Mouse (Mus musculus) CH12.LX (cell line): ENCODE results near the gene Ifna7. TPM values are rescaled to one million over a fixed set of nuclear protein-coding genes. Genes with fewer than 3 reads are reported as not detected.
A peak's percentile ranks its signal among the peaks of the same experiment; 100 is the strongest.
"Not testable (repeated sequence)": the region's sequence is repeated elsewhere in the genome, so short reads cannot be mapped to it uniquely, and the experiment has no call there.

Source experiments
- DNase-seq: peaks from one replicate; pipeline ENCODE4 v3.0.0-alpha.2; 2013; ENCODE audit errors: extremely low read depth
- H3K27ac ChIP-seq: 2 replicates; pipeline ENCODE4 v1.5.1; 2012; ENCODE audit warnings: low read depth, mild to moderate bottlenecking, control low read depth, moderate library complexity; ENCODE audit not compliant: insufficient read depth
- H3K27me3 ChIP-seq: replicated peaks from 2 replicates; pipeline ENCODE3; 2012; ENCODE audit warnings: inconsistent platforms
- H3K36me3 ChIP-seq, 2 experiments: replicated peaks in 1 of 2; 2 replicates each; pipeline versions ENCODE3 to v1.6.1; 2012; ENCODE audit warnings: inconsistent platforms in 1 of 2, low read length in 1 of 2, mild to moderate bottlenecking in 1 of 2, mixed read lengths in 1 of 2, moderate library complexity in 1 of 2; ENCODE audit not compliant: control insufficient read depth in 1 of 2, insufficient read depth in 1 of 2
- H3K4me1 ChIP-seq, 2 experiments: 2 replicates each; pipeline ENCODE4 v1.6.1; 2012; ENCODE audit warnings: inconsistent platforms in 1 of 2, moderate library complexity in 1 of 2; ENCODE audit not compliant: insufficient read depth in 2 of 2, control insufficient read depth in 1 of 2
- H3K4me2 ChIP-seq: 2 replicates; pipeline ENCODE4 v1.6.1; 2012; ENCODE audit warnings: low read depth, mild to moderate bottlenecking, control low read depth; ENCODE audit not compliant: poor library complexity, insufficient read depth, severe bottlenecking
- H3K4me3 ChIP-seq, 3 experiments: fragments of 150-350 bp in 1 of 3; sonication (generic) in 1 of 3; replicated peaks in 1 of 3; 2 replicates each; pipeline versions ENCODE3 to v1.5.1; 2011 to 2012; ENCODE audit warnings: low read depth in 2 of 3, low read length in 2 of 3, mild to moderate bottlenecking in 2 of 3, moderate library complexity in 2 of 3, control low read depth in 1 of 3, improper control_type of control experiment in 1 of 3, inconsistent platforms in 1 of 3, mixed read lengths in 1 of 3; ENCODE audit not compliant: poor library complexity in 1 of 3
- H3K79me2 ChIP-seq: replicated peaks from 2 replicates; pipeline ENCODE4 v1.6.1; 2012; ENCODE audit warnings: mild to moderate bottlenecking, moderate library complexity; ENCODE audit not compliant: control insufficient read depth, poor library complexity, insufficient read depth, severe bottlenecking; ENCODE audit errors: extremely low read depth
- H3K9ac ChIP-seq: 2 replicates; pipeline ENCODE4 v1.6.1; 2012; ENCODE audit warnings: low read depth, mild to moderate bottlenecking, control low read depth, moderate library complexity; ENCODE audit not compliant: insufficient read depth
- H3K9me3 ChIP-seq: replicated peaks from 2 replicates; pipeline ENCODE3; 2012; ENCODE audit warnings: low read length, inconsistent platforms, mixed read lengths
- BHLHE40 ChIP-seq: IDR thresholded peaks from 2 replicates; pipeline ENCODE4 v1.6.1; 2011; ENCODE audit warnings: mild to moderate bottlenecking, low read depth, low read length, improper control_type of control experiment
- CHD1 ChIP-seq: IDR thresholded peaks from 2 replicates; pipeline ENCODE4 v1.6.1; 2012; ENCODE audit warnings: low read depth, low read length, improper control_type of control experiment, inconsistent platforms
- ELF1 ChIP-seq: IDR thresholded peaks from 2 replicates; pipeline ENCODE4 v1.6.1; 2014; ENCODE audit warnings: low read depth, mild to moderate bottlenecking, inconsistent platforms, low read length, improper control_type of control experiment
- EP300 ChIP-seq: IDR thresholded peaks from 2 replicates; pipeline ENCODE4 v1.6.1; 2011; ENCODE audit warnings: low read length, improper control_type of control experiment
- GABPA ChIP-seq: IDR thresholded peaks from 2 replicates; pipeline ENCODE4 v1.6.1; 2012; ENCODE audit warnings: low read depth, low read length, improper control_type of control experiment, inconsistent platforms; ENCODE audit not compliant: insufficient replicate concordance
- HCFC1 ChIP-seq: IDR thresholded peaks from 2 replicates; pipeline ENCODE4 v1.6.1; 2012; ENCODE audit warnings: low read depth, mild to moderate bottlenecking, inconsistent platforms, low read length, improper control_type of control experiment
- JUND ChIP-seq: conservative IDR thresholded peaks from 2 replicates; pipeline ENCODE4 v1.6.1; 2011; ENCODE audit warnings: low read depth, low read length, improper control_type of control experiment
- MAFK ChIP-seq: IDR thresholded peaks from 2 replicates; pipeline ENCODE4 v1.6.1; 2011; ENCODE audit warnings: low read length, improper control_type of control experiment; ENCODE audit not compliant: insufficient replicate concordance
- MAZ ChIP-seq: IDR thresholded peaks from 2 replicates; pipeline ENCODE4 v1.6.1; 2012; ENCODE audit warnings: low read depth, mild to moderate bottlenecking, inconsistent platforms, low read length, improper control_type of control experiment, moderate library complexity
- MEF2A ChIP-seq: IDR thresholded peaks from 2 replicates; pipeline ENCODE4 v1.6.1; 2014; ENCODE audit warnings: low read depth, mild to moderate bottlenecking, inconsistent platforms, low read length, improper control_type of control experiment, borderline replicate concordance
- MXI1 ChIP-seq: IDR thresholded peaks from 2 replicates; pipeline ENCODE4 v1.6.1; 2011; ENCODE audit warnings: mild to moderate bottlenecking, low read depth, low read length, improper control_type of control experiment
- MYC ChIP-seq: IDR thresholded peaks from 2 replicates; pipeline ENCODE4 v1.6.1; 2011; ENCODE audit warnings: low read depth, mild to moderate bottlenecking, improper control_type of control experiment, low read length
- POLR2AphosphoS2 ChIP-seq: IDR thresholded peaks from 2 replicates; pipeline ENCODE4 v1.6.1; 2011; ENCODE audit warnings: low read depth, low read length, improper control_type of control experiment
- TBP ChIP-seq: conservative IDR thresholded peaks from 2 replicates; pipeline ENCODE4 v1.6.1; 2011; ENCODE audit warnings: low read depth, low read length, improper control_type of control experiment
- TCF12 ChIP-seq: IDR thresholded peaks from 2 replicates; pipeline ENCODE4 v1.6.1; 2014; ENCODE audit warnings: low read depth, mild to moderate bottlenecking, inconsistent platforms, low read length, improper control_type of control experiment
- USF1 ChIP-seq: IDR thresholded peaks from 2 replicates; pipeline ENCODE4 v1.6.1; 2014; ENCODE audit warnings: low read depth, mild to moderate bottlenecking, inconsistent platforms, low read length, improper control_type of control experiment
- dilution Hi-C: fragments of 300-500 bp; cut with MboI; formaldehyde crosslinking; loops from 2 replicates; pipeline ENCODE4 v1.14.3; 2020; ENCODE audit warnings: low sequenced_read_pairs; ENCODE audit not compliant: extremely low pct_unique_long_range_greater_than_20kb, extremely low pct_ligation_motif_present
- in situ Hi-C: fragments of 300-500 bp; cut with MboI; formaldehyde crosslinking; loops from 3 replicates; pipeline ENCODE4 v1.14.3; 2019; ENCODE audit warnings: low sequenced_read_pairs, low pct_ligation_motif_present, low pct_unique_long_range_greater_than_20kb, mixed read lengths
- polyA plus RNA-seq: library from polyadenylated mRNA; unstranded; fragments of >175 nt; gene quantifications from 2 replicates; pipeline ENCODE4 v1.2.1, GENCODE M21; 2012; ENCODE audit warnings: low read depth; ENCODE audit not compliant: insufficient read length
- total RNA-seq, 2 experiments: library from RNA; depleted of rRNA; stranded (reverse); fragments of 300-350 nt in 1 of 2; fragments of >200 nt in 1 of 2; gene quantifications; 2 replicates each; pipeline ENCODE4 v1.2.3; 2012 to 2014

Gene Ifna7
- total RNA-seq (2012; rRNA removed), result not detected in 2 replicates
- not detected in 2 replicates for total RNA-seq (2014; rRNA removed)
- not detected in 2 replicates for polyA plus RNA-seq

DNA sequence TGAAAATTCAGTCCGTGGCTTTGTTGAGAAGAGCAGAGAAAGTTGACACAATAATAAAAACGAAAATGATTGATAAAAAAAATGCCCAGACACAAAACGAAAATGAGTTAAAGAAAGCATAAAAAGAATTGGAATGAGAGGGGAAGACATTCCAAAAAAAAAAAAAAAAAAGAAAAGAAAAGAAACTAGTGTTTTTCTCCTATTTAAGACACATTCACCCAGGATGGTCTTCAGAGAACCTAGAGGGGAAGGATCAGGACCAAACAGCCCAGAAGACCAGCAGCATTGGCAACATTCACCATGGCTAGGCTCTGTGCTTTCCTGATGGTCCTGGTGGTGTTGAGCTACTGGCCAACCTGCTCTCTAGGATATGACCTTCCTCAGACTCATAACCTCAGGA is at the start of gene Ifna7:
Gene Ifna7, plus strand, starts transcription at position 301 of the 400 bp plus-strand sequence.
- dilution Hi-C loops, result no loop called here
- in situ Hi-C loops, result no loop called here
- no peak within 1 kb of the TSS for H3K4me2 ChIP-seq

DNA sequence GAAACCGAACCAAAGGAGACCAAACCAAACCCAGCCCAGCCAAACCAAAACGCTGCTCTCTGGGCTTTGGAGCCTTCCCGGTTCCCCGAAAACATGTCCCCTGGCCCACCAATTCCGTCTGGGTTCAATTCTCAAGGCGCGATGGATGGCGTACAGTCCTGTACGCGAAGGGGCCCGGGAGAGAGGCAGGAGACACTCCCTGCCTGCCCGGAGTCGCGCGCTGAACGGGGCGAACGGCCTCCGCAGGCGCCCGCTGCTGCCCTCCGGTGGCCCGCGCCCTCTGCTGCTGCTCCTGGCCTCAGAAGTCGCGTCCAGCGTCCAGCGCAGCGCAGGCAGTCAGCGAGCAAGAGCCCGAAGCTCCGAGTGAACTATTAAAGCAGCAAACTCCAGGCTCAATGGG is 42.5 kb upstream of the Ifna7 start, which contains the start of gene Gm13290:
Gene Gm13290, plus strand, starts transcription at position 301 of the 400 bp plus-strand sequence.
- in situ Hi-C loops, dilution Hi-C loops, DNase-seq: not testable (repeated sequence)

More for the DNA sequence above, at the start of gene Ifna7:
- no peaks in the 10 kb centered on the region for H3K4me1 ChIP-seq
- H3K27ac ChIP-seq, result no peak within 1 kb of the TSS
- H3K9ac ChIP-seq, result no peak within 1 kb of the TSS
- H3K9me3 ChIP-seq, result peaks cover 10% of the 10 kb centered on the region
- DNase-seq, result no peak
- no peaks in the 10 kb centered on the region for H3K36me3 ChIP-seq
- H3K4me3 ChIP-seq, result no peak within 1 kb of the TSS
- H3K79me2 ChIP-seq, result no peaks in the 10 kb centered on the region
- TF ChIP-seq MYC (no peak), ELF1 (no peak), MXI1 (no peak), POLR2AphosphoS2 (no peak), MEF2A (no peak), EP300 (no peak), CHD1 (no peak), TBP (no peak), BHLHE40 (no peak), USF1 (no peak), TCF12 (no peak), MAFK (no peak), HCFC1 (no peak), GABPA (no peak), JUND (no peak), MAZ (no peak)
- H3K27me3 ChIP-seq, result peaks cover 46% of the 10 kb centered on the region

DNA sequence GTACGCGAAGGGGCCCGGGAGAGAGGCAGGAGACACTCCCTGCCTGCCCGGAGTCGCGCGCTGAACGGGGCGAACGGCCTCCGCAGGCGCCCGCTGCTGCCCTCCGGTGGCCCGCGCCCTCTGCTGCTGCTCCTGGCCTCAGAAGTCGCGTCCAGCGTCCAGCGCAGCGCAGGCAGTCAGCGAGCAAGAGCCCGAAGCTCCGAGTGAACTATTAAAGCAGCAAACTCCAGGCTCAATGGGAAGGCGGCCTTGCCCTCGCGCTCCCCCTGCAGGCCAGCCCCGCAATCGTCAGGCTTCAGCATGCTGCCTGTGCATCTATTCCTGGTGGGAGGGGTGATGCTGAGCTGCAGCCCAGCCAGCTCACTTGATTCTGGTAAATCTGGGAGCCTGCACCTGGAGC is 39.4 kb upstream of the Ifna7 start, which contains the start of gene Gm13289:
Gene Gm13289, plus strand, starts transcription at position 301 of the 400 bp plus-strand sequence.
- H3K4me2 ChIP-seq, H3K4me1 ChIP-seq, H3K27me3 ChIP-seq, H3K36me3 ChIP-seq, dilution Hi-C loops, H3K79me2 ChIP-seq, H3K9ac ChIP-seq, in situ Hi-C loops, H3K9me3 ChIP-seq, DNase-seq, H3K4me3 ChIP-seq, H3K27ac ChIP-seq: not testable (repeated sequence)

More for the DNA sequence above, 42.5 kb upstream of the Ifna7 start, which contains the start of gene Gm13290:
- not testable (repeated sequence) for H3K79me2 ChIP-seq, H3K9me3 ChIP-seq, H3K4me3 ChIP-seq, H3K27me3 ChIP-seq, H3K36me3 ChIP-seq, H3K27ac ChIP-seq, H3K9ac ChIP-seq, H3K4me1 ChIP-seq
- H3K4me2 ChIP-seq, result 0 out of 2 replicates have a peak within 1 kb of the TSS, but pooled peaks have one; percentile 24

DNA sequence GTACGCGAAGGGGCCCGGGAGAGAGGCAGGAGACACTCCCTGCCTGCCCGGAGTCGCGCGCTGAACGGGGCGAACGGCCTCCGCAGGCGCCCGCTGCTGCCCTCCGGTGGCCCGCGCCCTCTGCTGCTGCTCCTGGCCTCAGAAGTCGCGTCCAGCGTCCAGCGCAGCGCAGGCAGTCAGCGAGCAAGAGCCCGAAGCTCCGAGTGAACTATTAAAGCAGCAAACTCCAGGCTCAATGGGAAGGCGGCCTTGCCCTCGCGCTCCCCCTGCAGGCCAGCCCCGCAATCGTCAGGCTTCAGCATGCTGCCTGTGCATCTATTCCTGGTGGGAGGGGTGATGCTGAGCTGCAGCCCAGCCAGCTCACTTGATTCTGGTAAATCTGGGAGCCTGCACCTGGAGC is 36.5 kb upstream of the Ifna7 start, which contains the start of gene Gm13272:
Gene Gm13272, plus strand, starts transcription at position 301 of the 400 bp plus-strand sequence.
- in situ Hi-C loops, H3K4me3 ChIP-seq, H3K27ac ChIP-seq, H3K27me3 ChIP-seq, dilution Hi-C loops, H3K36me3 ChIP-seq, H3K9ac ChIP-seq, H3K9me3 ChIP-seq, DNase-seq, H3K79me2 ChIP-seq, H3K4me1 ChIP-seq, H3K4me2 ChIP-seq: not testable (repeated sequence)
